Mouse (Mus musculus) midbrain, embryonic 16.5 days (tissue): ENCODE measurements around the gene Nxph4. TPM values are rescaled to one million over a fixed set of nuclear protein-coding genes. Genes with fewer than 3 reads are reported as not detected.

Experiments used
- polyA plus RNA-seq: library from polyadenylated mRNA; unstranded; fragments of >200 nt; fragmentation: Nextera tagmentation; extraction: Ambion mirVana; gene quantifications from 2 replicates; pipeline ENCODE4 v1.2.1, GENCODE M21; 2015

Gene Nxph4
- polyA plus RNA-seq, 1 experiment from 2014 or later: 62.1 TPM

Other genes with a start within 250 kb of the Nxph4 start
- gene Mbd6, start 245.5 kb downstream of the Nxph4 start, polyA plus RNA-seq: 12.6 and 15.3 TPM in 2 replicates
- 123 and 128 TPM in 2 replicates for gene Mars, start 222.8 kb downstream of the Nxph4 start, polyA plus RNA-seq
- 0.46 and 0.75 TPM in 2 replicates for gene Arhgap9, start 212.6 kb downstream of the Nxph4 start, polyA plus RNA-seq
- 0.92 and 1.3 TPM in 2 replicates for gene Gli1, start 192.6 kb downstream of the Nxph4 start, polyA plus RNA-seq
- 0.04 TPM in 2 replicates for gene Inhbe, start 180.1 kb downstream of the Nxph4 start, polyA plus RNA-seq
- gene Inhbc, start 164.1 kb downstream of the Nxph4 start, polyA plus RNA-seq: 0.15 TPM in 1 of 2 replicates, not detected in the other
- 35.2 and 35.9 TPM in 2 replicates for gene R3hdm2, start 154.2 kb downstream of the Nxph4 start, polyA plus RNA-seq
- gene Stac3, start 32.9 kb downstream of the Nxph4 start, polyA plus RNA-seq: 1.3 and 2.1 TPM in 2 replicates
- gene Ndufa4l2, start 19.6 kb downstream of the Nxph4 start, polyA plus RNA-seq: 17.6 and 19.7 TPM in 2 replicates
- gene Shmt2, start 12.1 kb downstream of the Nxph4 start, polyA plus RNA-seq: 45.0 and 45.6 TPM in 2 replicates
- gene Lrp1, start 86.6 kb upstream of the Nxph4 start, polyA plus RNA-seq: 110 and 117 TPM in 2 replicates
- gene Stat6, start 108.4 kb upstream of the Nxph4 start, polyA plus RNA-seq: 4.4 and 5.4 TPM in 2 replicates
- 3.2 TPM in 2 replicates for gene Nemp1, start 132.3 kb upstream of the Nxph4 start, polyA plus RNA-seq
- gene Nab2, start 134.0 kb upstream of the Nxph4 start, polyA plus RNA-seq: 1.6 and 2.1 TPM in 2 replicates
- 0.60 and 0.93 TPM in 2 replicates for gene Myo1a, start 170.6 kb upstream of the Nxph4 start, polyA plus RNA-seq
- gene Tac2, start 189.9 kb upstream of the Nxph4 start, polyA plus RNA-seq: 0.34 and 1.2 TPM in 2 replicates
- 2.7 and 3.2 TPM in 2 replicates for gene Zbtb39, start 205.0 kb upstream of the Nxph4 start, polyA plus RNA-seq
- 1.1 and 1.7 TPM in 2 replicates for gene Gpr182, start 217.2 kb upstream of the Nxph4 start, polyA plus RNA-seq
- gene Rdh1, start 225.2 kb upstream of the Nxph4 start, polyA plus RNA-seq: not detected in 2 replicates
- gene Rdh16f1, start 225.2 kb upstream of the Nxph4 start, polyA plus RNA-seq: 0.25 TPM in 1 of 2 replicates, not detected in the other
- 0.15 TPM in 1 of 2 replicates, not detected in the other for gene Rdh9, start 241.8 kb upstream of the Nxph4 start, polyA plus RNA-seq